In the genomic region with DNA sequence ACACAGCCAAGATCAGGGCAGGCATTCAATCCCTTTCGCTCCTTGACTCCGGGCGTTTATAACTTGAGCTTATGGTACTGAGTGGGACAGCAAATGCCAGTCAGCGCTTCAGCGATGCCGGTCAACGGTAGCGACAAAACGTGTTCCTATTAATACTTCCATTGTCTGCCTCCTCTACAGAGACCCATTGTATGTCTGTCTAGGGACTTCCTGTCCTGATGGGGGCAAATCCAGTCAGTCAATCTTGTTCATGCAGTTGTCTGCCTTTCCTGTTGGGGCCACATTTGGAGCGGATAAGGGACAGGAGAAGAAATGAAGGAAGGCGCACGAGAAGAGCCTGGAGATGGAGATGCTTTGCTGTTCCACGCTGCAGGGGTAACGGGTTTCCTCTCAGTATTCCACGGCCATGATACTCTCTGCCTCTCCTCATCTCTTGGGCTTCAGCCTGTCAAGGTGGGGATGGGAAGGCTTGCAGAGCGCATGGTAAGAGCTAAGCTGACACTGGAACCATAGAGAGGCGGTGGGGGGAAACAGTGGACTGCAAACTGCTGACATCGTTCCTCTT, we compare ENCODE assay signal across 8 mouse cellular contexts. TPM values are rescaled to one million over a fixed set of nuclear protein-coding genes. Genes with fewer than 3 reads are reported as not detected.
DNase-seq lines count a peak whose midpoint lies in the region; ATAC-seq and TF ChIP-seq lines count a peak whose summit lies in the region.

No protein-coding gene starts in this region.

- ATAC-seq in hindbrain, embryonic 11.5 days (ENCODE audit: low FRiP score) = peak; percentile 17; the same call in 1 of the 2 replicates

- peak; percentile 52 for DNase-seq in embryo, embryonic 10.5 days (ENCODE audit: low spot score)
- DNase-seq in embryo, embryonic 11 days = no peak
- no peak for DNase-seq in ES-E14 (ENCODE audit: low read depth, low spot score)
- DNase-seq in hindbrain, embryonic 11.5 days (ENCODE audit: low spot score) = no peak
- DNase-seq in lung, postnatal 10 days = peak; percentile 44
- no peak for DNase-seq in frontal cortex, postnatal 14 days (ENCODE audit: low spot score in 2 of 2)
- DNase-seq in adrenal gland, adult 8-10 months = no peak
- no peak for DNase-seq in ovary, postnatal 10 days (ENCODE audit: low spot score)

- WGBS in hindbrain, embryonic 11.5 days = 28% methylated on average over 18 of the region's 18 CpGs

- in situ Hi-C loops in ES-E14 (cut with MboI; ENCODE audit: low sequenced_read_pairs in 2 of 2, unreplicated experiment in 2 of 2) = no loop called here

- peak overlapping the region; percentile 32 for H3K4me2 ChIP-seq in hindbrain, embryonic 11.5 days (replicated peaks; ENCODE audit: low read depth, low read length)

- H3K4me3 ChIP-seq in ES-E14 (ENCODE audit: insufficient read depth in 1 of 2, low read depth in 1 of 2, low read length in 2 of 2, poor library complexity in 1 of 2, severe bottlenecking in 1 of 2) = peak overlapping the region; percentile 44 to 45
- peak overlapping the region; percentile 12; the same call in 1 of the 2 replicates for H3K4me3 ChIP-seq in hindbrain, embryonic 11.5 days (ENCODE audit: low read depth, low read length)

- no peaks in the 10 kb centered on the region for H3K9me3 ChIP-seq in ES-E14 (ENCODE audit: control insufficient read depth, insufficient read depth, low read depth, low read length)
- no peaks in the 10 kb centered on the region for H3K9me3 ChIP-seq in hindbrain, embryonic 11.5 days (ENCODE audit: control insufficient read depth, low read length)

- no peaks in the 10 kb centered on the region for H3K27me3 ChIP-seq in hindbrain, embryonic 11.5 days (ENCODE audit: control insufficient read depth, insufficient read depth, low read length)

- H3K36me3 ChIP-seq in ES-E14 (ENCODE audit: control insufficient read depth, insufficient read depth, low read length, poor library complexity, severe bottlenecking) = no peaks in the 10 kb centered on the region
- no peaks in the 10 kb centered on the region for H3K36me3 ChIP-seq in hindbrain, embryonic 11.5 days (ENCODE audit: control insufficient read depth, insufficient read depth, low read length)

- peak overlapping the region; percentile 56; the same call in 1 of the 2 replicates for H3K9ac ChIP-seq in ES-E14 (ENCODE audit: insufficient read depth, low read depth, low read length, poor library complexity, severe bottlenecking)
- peak overlapping the region; percentile 55 for H3K9ac ChIP-seq in hindbrain, embryonic 11.5 days (ENCODE audit: low read depth, low read length)

- H3K27ac ChIP-seq in ES-E14 (ENCODE audit: insufficient read depth, low read depth, low read length, poor library complexity, severe bottlenecking) = no peak overlapping the region
- peak overlapping the region; percentile 78 for H3K27ac ChIP-seq in hindbrain, embryonic 11.5 days (ENCODE audit: low read depth, low read length)

- H3K4me1 ChIP-seq in ES-E14 (ENCODE audit: control insufficient read depth in 2 of 2, insufficient read depth in 2 of 2, low read length in 2 of 2, poor library complexity in 1 of 2) = peaks cover 18 to 31% of the 10 kb centered on the region in 2 experiments
- peaks cover 7% of the 10 kb centered on the region; the same call in 1 of the 2 replicates for H3K4me1 ChIP-seq in hindbrain, embryonic 11.5 days (replicated peaks; ENCODE audit: control insufficient read depth, insufficient read depth, low read length)

TF ChIP-seq in ES-E14, 5 proteins besides CTCF, POLR2A, EP300 and RAD21:
- TF ChIP-seq HCFC1 (IDR thresholded peaks at IDR 0.05; ENCODE audit: borderline replicate concordance, insufficient read depth, low read length) = no peak

RNA-seq across cellular contexts. Expression of a gene that starts 36.2 kb away (rescaled TPM):
- 55.3 and 56.4 TPM in 2 replicates for total RNA-seq in ES-E14 (2012; rRNA removed)
- polyA plus RNA-seq in hindbrain, embryonic 11.5 days (2014; fragmentation: Nextera tagmentation; extraction: Ambion mirVana) = 115 and 142 TPM in 2 replicates
- total RNA-seq in adrenal gland, adult 8-10 months (2022) = 10 to 100 TPM; 55.5 to 86.2 (median 70.7) TPM

RNA-seq across cellular contexts. Expression of a gene that starts 55.9 kb away (rescaled TPM):
- total RNA-seq in ES-E14 (2012; rRNA removed) = 0.11 and 0.27 TPM in 2 replicates
- polyA plus RNA-seq in hindbrain, embryonic 11.5 days (2014; fragmentation: Nextera tagmentation; extraction: Ambion mirVana) = not detected in 2 replicates
- under 1 TPM in 1 of 4 experiments, not detected in 3; 0.13 TPM for total RNA-seq in adrenal gland, adult 8-10 months (2022)

Comparison
In these comparisons a context has a peak if more than half of its experiments do, and no peak if none do; other contexts are left out.
1. DNase-seq: peak in embryo, embryonic 10.5 days (single experiment) and lung, postnatal 10 days (single experiment); none in embryo, embryonic 11 days (single experiment), ES-E14 (single experiment), hindbrain, embryonic 11.5 days (single experiment), frontal cortex, postnatal 14 days (0 of 2), adrenal gland, adult 8-10 months (single experiment) and ovary, postnatal 10 days (single experiment).